Mouse (Mus musculus) MN1 (cell line): ENCODE data around the gene Fam186a.
"Not testable (repeated sequence)": the region's sequence is repeated elsewhere in the genome, so short reads cannot be mapped to it uniquely, and the experiment has no call there.

ENCODE experiments used
- DNase-seq: peaks from one replicate; pipeline ENCODE4 v3.0.0-alpha.2; 2016; ENCODE audit warnings: low spot score

Gene Fam186a

DNA sequence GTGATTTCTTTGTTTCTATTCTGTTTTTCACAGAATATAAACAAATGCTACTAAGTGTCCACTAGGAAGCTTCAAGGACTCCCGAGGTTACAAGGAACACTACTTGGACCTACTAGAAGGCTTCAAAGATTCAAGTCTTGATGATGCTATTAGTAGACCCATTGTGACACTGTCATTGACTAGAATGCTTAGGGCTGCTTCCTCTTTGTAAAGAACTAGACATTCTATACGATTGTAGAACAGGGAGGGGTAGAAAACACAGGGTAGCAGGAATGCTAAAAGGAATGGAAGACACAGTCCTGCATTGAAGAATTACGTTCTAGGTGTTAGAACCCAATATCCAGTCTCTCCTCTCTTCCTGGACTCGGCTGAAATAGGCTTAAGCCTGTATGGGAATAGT lies at the start of gene Fam186a:
Fam186a (minus strand) TSS at position 101 of the 400 bp plus-strand sequence.
- DNase-seq: no peak

DNA sequence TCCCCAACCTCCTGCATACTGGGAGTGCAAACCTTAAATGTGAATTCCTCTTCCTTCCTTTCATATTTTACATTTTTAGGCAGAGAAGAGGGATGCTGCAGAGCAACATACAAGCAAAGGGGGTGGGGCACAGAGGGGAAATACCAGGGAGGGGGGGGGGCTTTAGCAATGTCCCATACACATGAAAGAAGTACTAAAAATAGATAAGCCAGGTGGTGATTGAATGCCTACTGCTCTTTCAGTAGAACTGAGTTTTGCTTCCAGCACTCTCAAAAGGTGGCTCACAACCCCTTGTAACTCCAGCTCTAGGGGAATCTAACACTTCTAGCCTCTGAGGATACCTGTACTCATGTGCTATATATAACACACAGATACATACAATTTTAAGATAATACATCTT lies 39.3 kb upstream of the Fam186a start:
- no peak for DNase-seq

DNA sequence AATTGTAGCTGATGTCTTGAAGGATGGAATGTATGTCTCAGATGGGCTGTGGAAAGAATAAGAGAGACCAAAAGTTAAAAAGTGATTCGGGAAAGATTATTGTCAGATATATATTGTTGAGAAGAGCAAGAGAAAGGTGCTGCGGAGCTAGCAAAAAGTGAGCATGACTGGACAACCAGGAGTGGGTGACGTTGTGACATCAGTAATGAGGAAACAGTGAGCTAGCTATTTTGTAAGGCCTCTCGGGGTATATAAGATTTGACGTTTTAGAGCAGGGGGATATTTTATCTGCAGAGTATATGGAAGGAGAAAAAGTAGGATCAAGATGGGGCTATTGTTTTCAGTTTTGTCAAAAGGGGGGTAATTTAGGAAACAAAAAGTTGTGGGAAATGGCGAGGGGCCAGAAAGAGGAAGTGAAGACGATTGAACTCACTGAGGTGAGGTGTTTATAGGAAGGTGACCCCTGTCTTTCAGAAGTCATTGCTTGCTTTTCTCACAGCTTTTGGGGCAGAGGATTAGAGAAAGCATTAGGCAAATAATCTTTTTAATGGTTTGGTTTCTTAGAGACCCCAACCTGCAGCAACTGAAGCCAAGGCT lies 37.9 kb upstream of the Fam186a start:
- no peak for DNase-seq

DNA sequence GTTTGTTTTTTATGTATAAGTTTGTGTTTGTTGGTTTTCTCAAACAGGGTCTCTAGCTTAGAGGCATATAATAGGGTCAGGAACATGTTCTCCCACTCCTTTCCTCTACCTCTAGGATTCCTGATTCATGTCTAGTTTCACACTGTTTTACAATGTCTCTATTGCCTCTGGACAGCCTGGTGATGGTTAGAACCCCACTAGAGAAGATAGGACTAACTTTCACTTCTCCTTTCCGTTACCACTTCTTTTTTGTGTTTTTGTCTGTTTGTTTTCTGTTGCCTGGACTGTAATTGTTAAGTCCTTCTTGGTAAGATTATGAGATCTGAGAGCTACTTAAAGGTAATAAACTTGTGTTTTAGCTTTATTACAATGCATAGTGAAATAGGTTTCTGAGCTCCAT lies 32.5 kb upstream of the Fam186a start:
- DNase-seq: no peak

DNA sequence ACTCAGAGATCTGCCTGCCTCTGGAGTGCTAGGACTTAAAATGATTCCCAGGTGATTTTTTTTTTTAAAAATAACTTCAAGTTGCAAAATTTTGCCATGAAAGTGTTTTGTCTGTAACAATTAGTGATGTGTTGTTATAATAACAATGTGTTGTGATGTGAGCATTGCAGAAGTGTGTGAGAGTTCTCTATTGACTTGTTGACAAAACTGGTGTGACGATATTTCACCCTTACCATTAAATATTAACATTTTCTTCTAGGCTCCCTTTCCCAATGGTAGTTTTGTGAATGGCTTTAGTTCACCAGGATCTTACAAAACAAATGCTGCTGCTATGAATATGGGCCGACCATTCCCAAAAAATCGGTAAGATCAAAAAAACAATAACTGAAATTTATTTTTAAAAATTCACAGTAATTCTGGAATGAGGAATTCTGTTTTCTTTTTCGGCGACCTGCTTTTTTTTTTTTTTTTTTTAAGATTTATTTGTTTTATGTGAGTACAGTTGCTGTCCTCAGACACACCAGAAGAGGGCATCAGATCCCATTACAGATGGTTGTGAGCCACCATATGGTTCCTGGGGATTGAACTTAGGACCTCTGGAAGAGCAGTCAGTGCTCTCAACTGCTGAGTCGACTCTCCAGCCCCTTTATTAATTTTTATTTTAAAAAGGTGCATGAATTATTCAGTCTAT lies 30.4 kb upstream of the Fam186a start:
- no peak for DNase-seq

DNA sequence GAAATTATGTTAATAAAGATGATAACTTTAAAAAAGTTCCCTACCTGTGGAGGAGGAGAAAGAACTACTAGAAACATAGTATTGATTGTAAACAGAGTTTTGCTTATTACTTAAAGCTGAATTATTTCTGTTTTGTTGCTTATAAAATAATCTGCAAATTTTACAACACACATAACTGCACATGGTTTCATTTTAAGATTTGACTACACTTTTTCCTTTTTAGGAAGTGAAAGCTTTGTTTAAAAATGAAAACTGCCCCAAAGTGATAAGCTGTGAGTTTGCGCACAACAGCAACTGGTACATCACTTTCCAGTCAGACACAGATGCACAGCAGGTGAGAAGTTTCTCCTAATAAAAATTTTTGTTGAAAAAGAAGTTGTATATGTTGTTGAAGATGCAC lies 26.2 kb upstream of the Fam186a start:
- no peak for DNase-seq

DNA sequence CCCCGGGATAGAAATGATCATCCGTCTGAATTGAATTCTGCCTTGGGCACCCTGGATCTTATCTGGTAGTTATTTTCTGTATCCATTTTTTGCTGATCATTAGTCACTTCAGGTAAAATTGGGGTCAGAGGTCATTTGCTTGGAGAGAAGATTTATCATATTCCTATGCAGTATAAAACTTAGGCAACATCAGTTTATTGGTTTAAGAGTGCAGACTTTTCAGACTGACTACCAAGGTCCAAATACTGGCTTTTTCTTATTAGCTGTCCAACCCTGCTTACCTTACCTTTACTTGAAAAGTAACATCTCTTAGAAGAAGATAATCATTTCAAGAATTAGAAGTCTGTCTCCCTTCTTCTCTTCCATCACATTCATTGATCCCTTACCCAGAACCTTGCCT lies 12.9 kb upstream of the Fam186a start:
- no peak for DNase-seq

DNA sequence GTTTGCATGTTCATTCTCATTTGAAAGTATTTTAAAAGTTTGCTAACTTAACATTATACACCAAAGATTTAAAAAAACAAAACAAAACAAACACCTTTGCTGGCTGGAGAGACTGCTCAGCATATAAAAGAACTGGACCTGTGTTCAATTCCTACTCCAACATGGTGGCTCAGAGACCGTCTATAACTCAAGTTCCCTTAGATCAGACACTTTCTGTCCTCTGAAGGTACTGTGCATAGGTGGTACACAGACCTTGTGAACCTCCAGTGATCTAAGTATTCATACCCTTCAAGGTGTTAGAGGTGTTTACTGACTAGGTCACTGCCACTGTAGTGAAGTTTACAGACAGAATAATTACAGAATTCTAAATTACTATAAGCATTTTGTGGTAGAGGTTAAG lies 12.4 kb upstream of the Fam186a start:
- DNase-seq: no peak

DNA sequence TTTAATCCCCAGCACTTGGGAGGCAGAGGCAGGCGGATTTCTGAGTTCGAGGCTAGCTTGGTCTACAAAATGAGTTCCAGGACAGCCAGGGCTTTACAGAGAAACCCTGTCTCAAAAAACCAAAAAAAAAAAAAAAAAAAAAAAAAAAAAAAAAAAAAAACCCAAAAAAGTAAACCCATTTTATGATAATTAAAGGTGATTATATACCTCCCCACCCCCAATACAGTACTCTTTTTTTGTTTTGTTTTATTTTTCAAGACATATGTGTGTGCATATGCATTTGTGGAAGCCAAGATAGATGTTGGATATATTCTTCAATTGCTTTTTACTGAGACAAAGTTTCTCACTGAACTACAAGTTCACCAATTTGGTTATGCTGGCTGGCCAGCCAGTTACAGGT lies 9.3 kb upstream of the Fam186a start:
- not testable (repeated sequence) for DNase-seq

DNA sequence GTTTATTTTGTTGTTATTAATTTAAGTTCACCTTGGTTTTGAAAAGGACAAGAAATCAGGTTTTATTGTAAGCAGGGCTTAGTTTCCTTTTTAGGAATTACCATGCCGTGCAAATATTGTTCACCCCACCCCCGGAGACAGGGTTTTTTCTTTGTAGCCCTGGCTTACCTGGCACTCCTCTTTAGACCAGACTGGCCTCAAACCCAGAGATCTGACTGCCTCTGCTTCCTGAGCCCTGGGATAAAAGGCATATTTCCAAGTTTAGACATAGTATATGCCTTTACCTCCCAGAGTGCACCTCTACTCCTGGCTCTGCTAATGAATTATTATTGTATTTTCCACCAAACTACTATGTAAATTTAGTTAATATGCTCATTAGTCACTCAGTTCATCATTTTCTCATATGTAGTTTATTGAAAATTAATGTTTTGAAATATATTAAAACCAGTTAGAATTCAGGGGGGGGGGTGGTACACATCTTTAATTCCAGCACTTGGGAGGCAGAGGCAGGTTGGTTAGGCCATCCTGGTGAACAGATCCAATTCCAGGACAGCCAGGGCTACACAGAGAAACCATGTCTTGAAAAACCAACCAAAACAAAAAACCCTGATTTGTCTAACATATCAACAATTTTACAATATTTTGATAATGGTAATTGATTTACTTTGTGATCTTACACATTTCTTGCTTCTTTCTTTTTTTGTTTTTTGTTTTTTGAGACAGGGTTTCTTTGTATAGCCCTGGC lies 7.8 kb upstream of the Fam186a start:
- no peak for DNase-seq

DNA sequence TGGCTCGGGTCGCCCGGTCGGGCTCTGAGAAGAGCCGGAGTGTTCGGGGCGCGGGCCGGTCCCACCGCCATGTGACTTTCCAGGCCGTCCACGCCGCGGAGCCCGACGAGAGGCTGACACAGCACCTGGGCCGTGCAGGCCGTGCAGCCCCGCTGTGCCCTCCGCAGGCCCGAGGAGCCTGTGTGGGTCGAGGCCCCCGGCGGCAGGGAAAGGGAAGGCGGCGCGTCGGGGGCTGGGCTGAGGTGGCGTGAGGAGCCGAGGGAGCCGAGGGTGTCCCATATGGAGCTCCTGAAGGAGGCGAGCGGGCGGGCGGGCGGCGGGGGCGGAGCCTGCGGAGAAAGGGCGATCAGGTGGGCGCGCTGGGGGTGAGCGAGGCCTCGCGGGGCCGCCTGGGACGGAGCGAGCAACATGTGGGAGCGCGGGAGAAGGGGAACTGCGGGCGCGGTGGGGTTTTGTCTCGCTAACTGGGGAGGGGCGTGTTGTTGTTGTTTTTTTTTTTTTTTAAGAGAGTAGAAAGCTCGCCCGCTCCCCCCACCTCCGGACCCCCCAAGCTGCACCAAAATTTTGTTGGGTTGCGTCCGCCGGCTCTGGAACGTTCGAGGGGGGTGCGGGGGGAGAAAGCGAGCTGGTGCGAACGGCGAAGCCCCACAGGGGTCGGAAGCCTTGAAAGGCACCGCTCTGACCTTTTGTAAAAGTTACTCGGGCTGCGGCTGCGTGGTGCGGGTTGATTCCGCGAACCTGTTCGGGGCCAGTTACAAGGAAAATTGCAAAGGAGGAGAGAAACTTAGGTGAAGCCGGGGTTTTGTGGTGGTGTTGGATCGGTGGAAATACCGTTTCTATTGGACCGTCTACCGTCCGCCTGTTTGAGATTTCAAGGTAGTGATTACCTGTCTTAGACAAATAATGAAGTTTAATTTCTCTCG lies 6.4 kb upstream of the Fam186a start:
- peak; percentile 89 for DNase-seq

DNA sequence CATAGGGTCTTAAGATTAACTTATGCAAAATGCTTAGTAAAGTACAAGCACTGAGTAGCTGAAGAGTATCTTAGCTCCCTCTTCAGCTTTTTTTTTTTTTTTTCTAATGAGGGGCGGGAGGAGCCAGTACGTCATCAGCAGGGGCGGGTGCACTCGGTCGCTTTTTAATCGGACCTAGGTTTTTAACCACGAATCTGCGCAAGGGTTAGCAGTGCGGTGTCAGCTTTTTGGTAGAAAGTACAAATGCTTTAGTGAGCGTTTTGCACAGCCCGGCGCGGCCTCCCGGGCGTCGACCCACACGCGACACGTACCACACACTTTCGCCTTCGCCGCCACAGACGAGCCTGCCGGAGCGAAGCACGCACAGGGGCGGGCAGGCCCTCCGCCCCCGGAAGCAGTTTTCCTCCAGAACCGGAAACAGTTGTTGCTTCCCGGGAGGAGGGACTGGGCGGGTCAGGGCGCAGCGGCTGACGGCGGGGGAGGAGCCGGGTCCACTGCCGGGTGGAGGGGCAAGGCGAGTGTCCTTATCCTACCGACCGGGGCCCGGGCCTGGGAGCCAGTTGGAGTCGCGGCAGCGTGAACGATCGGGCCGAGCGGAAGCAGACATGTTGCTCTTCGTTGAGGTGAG lies 5.6 kb upstream of the Fam186a start:
- peak; percentile 98 for DNase-seq

DNA sequence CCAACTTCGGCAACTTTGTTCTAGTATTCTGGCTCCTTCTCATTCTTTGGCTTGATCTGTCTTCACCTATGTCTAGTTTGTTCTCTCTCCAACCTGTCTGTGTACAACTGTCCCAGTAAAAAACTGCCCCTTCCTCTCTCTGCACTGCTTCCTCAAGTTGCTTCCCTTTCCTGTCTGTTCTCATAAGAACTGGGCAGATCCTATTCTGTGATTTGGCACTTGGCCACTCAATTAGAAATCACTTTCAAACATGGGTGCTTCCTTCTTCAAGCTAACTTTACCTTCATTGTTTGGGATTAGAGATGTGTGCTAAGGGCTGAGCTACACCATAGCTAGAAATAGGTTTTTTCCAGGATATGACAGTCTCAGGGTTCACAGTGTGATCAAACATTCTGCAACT lies 3.7 kb upstream of the Fam186a start:
- DNase-seq: no peak

DNA sequence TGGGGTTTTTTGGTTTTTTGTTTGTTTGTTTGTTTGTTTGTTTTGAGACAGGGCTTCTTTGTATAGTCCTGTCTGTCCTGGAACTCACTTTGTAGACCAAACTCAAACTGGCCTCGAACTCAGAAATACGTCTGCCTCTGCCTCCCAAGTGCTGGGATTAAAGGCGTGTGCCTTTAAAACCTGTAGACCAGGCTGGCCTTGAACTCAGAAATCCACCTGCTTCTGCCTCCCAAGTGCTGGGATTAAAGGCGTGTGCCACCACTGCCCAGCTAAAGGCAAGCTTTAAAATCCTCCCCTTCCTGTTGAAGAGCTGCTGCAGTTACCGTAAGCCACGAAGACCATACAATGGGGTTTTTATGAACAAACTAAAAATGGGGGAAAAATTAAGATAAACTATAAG lies 2.9 kb upstream of the Fam186a start, which contains the start of gene Larp4:
Larp4 (plus strand) TSS at position 301 of the 400 bp plus-strand sequence.
- DNase-seq: not testable (repeated sequence)

DNA sequence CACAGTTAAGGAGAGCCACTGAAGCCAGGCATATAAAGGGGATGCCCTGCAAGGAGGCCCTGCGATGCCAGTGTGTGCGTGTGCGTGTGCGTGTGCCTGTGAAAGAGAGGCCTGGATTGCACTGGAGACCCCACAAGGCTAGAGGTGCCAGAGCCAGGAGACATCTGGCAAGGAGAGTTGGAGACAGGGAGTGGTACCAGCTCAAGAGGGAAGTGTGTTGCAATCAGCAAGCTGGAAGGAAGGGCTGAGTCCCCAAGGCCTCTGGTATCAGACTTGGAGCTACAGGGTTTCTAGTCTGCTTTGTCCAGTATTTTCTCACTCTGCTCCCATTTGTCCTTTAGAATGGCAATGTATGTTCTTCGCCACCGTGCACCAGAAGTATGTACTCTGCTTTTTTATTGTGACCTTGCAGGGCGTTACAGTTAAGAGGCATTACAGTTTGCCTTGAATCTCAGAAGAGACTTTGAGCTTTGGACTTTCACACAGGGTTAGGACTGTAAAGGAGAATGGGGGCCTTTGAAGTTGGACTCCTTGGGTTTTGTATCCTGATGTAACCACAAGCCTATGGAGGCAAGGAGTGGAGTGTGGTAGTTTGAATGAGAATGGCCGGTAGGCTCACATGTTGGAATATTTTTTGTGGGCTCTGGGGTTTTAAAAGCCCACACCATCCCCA lies 1.6 kb downstream of the Fam186a start:
- DNase-seq: no peak

DNA sequence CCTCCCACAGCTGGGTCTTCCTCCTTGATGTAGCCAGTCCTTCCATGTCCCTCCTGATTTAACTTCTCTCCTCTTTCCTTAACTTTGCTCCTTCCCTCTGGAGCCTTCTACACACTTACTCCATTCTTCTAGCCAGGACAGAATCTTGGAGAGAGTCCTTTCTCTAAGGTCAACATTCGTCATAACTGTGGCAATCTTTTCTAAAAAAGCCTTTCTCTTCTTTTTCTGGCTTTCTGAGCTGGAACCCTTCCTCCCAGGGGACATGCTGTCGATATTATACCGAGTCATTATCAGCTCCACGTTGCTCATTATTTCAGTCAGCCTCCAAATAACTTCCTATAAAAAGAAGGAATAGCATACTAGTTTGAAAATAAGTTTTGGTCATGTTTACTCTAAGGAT lies 11.5 kb downstream of the Fam186a start:
- DNase-seq: no peak

DNA sequence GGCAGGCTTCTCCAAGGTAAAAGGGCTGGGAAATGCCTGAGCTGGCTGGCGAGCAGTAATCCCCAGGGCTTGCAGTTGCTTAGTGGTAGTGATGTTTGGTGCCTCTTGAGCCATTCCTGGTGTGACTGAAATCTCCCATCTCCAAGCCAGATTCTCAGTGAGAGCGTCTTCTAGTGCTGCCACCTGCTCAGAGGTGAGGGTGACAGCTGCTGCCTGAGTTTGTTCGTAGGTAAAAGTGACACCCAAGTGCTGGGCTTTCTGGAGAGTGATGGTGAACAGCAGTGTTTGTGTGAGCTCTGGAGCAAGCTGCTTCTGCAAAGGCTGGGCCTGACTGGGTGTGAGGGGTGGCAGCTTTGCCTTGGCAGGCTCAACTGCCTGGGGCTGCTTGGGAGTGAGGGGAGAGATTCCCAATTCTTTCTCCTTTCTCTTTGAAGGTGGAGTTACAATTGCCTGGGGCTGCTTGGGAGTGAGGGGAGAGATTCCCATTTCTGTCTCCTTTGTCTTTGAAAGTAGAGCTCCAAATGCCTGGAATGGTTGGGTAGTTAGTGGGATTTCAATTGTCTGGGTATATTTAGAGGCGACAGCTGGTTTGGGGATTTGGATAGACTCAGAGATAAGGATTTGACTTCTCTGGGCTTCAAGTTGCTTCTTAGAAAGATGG lies 25.8 kb downstream of the Fam186a start:
- DNase-seq: no peak

DNA sequence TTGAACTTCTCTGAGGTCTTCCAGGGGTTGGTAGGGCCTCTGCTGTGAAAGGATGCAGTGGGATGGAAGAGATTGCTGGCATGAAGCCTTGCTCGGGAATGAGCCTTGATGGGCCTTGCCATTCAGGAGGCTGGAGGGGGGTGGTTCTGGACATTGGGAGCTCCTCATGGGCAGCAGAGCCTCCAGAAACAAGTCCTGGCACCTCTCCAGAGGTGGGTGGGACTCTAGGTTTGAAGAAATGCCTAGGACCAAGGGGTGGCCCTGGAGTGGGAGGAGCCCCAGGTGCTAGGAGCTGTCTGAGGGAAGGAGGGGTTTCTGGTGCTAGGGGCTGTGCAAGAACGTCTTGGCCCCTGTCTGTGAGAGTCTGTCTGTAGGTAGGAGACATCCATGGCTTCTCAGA lies 26.4 kb downstream of the Fam186a start:
- DNase-seq: peak; percentile 44

DNA sequence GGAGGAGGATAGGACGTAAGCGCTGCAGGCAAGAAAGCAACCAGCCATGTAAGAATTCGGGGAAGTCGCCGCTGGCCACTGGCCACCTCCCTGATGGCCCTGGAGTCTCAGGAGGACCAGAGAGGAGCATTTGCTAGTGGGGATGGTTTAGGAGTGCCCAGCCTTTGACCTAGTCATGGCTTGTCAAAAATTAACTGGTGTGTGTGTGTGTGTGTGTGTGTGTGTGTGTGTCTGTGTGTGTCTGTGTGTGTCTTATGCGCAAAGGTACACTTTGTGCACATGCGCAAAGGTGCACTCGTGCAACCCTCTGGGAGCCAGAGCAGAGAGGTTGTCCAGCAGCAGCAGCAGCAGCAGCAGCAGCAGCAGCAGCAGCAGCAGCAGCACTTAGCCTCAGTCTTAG lies 29.0 kb downstream of the Fam186a start:
- DNase-seq: no peak

DNA sequence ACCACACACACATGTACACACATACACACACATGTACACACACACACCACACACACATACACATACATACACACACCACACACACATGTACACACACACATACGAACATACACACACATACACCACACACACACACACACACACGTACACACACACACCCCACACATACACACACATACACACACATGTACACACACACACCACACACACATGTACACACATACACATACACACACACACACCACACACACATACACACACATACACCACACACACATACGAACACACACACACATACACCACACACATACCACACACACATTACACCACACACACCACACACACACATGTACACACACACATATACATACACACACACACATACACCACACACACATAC lies 30.2 kb downstream of the Fam186a start:
- DNase-seq: no peak

DNA sequence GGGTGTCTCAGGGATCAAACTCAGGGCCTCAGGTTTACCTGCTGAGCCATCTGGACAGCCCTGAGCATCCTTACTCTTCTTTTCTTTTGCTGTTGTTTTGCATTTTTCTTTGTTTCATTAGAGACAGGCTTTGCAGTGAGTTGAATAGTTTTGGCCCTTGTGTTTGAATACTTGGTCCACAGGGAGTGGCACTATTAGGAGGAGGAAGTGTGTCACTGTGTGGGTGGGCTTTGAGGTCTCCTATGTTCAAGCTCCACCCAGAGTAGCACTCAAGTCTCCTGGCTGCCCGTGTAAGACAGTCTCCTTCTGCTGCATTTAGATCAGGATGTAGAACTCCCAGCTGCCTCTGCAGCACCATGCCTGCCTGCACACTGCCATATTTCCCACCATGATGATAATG lies 32.4 kb downstream of the Fam186a start:
- no peak for DNase-seq
